Mouse (Mus musculus): Measurements from ENCODE around the gene Stab2. TPM values are rescaled to one million over a fixed set of nuclear protein-coding genes. Genes with fewer than 3 reads are reported as not detected.
A peak's percentile ranks its signal among the peaks of the same experiment; 100 is the strongest.

Stab2 gene
- polyA plus RNA-seq, 1 experiment from 2014 or later, result 31.7 TPM

DNA sequence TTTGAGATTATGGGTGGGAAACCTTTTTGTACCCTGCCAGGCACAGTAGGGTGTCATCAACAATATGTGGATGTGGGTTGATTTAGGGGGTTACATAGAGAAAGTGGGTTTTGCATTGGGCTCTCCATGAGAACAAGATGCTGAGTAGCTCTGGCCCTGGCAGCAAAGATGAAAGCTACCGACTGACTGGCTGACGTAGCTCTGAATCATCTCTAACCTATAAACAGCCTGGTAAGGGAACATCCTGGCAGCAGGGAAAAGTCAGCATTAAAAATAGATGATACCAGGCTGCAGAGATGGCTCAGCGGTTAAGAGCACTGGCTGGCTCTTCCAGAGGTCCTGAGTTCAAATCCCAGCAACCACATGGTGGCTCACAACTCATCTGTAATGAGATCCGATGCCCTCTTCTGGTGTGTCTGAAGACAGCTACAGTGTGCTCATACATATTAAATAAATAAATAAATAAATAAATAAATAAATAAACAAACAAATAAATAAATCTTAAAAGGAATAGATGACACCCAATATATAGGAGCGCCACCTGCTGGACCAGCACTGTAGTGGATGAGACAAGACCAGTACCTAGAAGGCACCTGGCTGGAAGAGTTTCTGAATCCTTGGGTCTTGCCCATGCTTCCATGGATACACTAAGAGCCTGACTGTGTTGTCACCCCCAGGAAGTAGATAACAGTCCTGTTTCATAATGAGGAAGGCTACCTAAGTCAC, 31.7 kb downstream of the Stab2 start:
- H3K9me3 ChIP-seq (replicated peaks), result no peaks in the 10 kb centered on the region
- WGBS (ENCODE audit: insufficient replicate concordance), result 64% methylated on average over 5 of the region's 5 CpGs
- no peak for ATAC-seq
- H3K4me3 ChIP-seq, result no peak overlapping the region
- H3K27me3 ChIP-seq (replicated peaks), result peaks cover 5% of the 10 kb centered on the region
- no peaks in the 10 kb centered on the region for H3K4me1 ChIP-seq
- no peaks in the 10 kb centered on the region for H3K36me3 ChIP-seq
- no peak overlapping the region for H3K27ac ChIP-seq
- H3K9ac ChIP-seq, result no peak overlapping the region
- H3K4me2 ChIP-seq, result no peak overlapping the region

DNA sequence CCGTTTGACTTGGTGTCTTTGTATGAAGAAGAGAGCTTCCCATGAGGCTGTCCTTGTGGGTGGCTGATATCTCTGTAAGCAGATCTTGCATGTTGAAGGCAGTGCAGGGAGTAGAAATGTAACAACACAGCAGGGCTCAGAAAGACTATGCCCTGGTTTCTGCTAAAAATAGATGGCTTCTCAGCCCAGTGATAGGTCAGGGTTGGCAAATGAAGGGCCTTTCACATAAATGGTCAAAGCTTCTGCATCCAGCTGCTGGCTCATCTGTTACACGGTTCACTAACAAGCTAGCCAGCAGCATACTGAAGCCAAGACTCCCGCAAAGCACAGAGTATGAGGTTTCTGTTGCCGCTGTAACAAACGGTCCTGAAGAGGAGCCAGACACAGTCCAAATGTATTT, 34.5 kb downstream of the Stab2 start:
- 67% methylated on average over 5 of the region's 5 CpGs for WGBS (ENCODE audit: insufficient replicate concordance)
- H3K4me3 ChIP-seq, result no peak overlapping the region
- no peaks in the 10 kb centered on the region for H3K9me3 ChIP-seq (replicated peaks)
- H3K9ac ChIP-seq, result no peak overlapping the region
- H3K36me3 ChIP-seq, result no peaks in the 10 kb centered on the region
- ATAC-seq, result no peak
- no peak overlapping the region for H3K27ac ChIP-seq
- H3K4me1 ChIP-seq, result no peaks in the 10 kb centered on the region
- H3K27me3 ChIP-seq (replicated peaks), result peaks cover 5% of the 10 kb centered on the region
- no peak overlapping the region for H3K4me2 ChIP-seq

DNA sequence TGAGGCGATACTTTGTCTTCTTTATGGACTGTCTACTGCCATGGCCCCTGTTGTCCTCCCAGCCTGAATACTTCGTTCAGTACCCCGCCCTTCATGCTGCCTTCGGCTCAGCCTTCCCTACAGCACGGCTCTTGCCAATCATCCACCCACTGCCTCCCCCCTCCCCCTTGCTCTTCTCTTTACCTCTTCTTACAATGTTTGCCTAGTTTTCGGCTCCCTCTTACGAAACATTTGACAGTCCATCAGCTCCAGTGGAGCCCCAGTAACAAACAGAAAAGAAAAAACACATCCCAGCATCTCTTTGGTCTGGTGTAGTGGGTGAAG, 35.4 kb downstream of the Stab2 start:
- Histone ChIP-seq H3K9me3 (replicated peaks) (no peaks in the 10 kb centered on the region), H3K4me2 (peak overlapping the region; percentile 44), H3K4me3 (no peak overlapping the region), H3K9ac (no peak overlapping the region), H3K27me3 (replicated peaks) (peaks cover 5% of the 10 kb centered on the region), H3K27ac (no peak overlapping the region), H3K36me3 (no peaks in the 10 kb centered on the region), H3K4me1 (no peaks in the 10 kb centered on the region)
- WGBS (ENCODE audit: insufficient replicate concordance), result 37% methylated on average over 7 of the region's 7 CpGs
- peak; percentile 62 for ATAC-seq

DNA sequence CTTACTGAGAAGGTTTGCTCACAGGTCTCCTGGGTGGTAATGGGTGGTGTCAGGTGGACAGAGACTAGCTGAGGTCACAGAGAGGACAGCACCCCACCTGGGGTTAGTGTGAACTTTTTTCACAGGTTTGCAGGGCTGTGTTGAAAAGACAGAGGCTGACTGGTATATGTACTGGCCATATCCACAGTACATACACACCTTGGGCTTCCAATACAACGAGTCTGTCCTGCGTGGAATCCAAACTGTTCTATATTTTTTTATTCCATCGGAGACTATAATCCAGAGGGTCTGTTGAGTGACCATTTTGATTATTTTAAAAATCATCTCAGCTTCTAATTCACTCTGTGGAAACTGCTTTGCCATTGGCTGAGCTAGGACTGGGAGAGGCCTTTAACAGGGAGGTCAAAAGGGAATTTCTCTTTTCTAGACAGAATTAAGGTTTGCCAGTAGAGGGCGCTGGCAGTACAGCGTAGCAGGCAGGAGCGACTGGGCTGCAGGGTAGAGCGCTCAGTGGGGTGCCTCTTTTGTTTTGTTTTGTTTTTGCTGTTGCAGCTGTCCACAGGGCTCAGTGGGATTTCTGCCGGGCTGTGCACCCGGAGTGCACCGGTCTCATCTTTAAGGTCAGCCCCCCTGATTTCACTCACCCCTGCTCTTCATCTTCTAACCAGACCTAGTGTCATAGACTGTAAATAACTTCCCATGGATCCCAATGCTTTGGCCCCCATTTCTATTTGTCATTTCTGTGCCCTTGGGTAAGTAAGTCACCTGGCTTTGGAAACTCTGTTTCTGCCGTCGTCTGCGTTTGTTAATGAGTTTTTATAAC, 35.9 kb downstream of the Stab2 start:
- Histone ChIP-seq H3K4me2 (peak overlapping the region; percentile 44), H3K4me1 (no peaks in the 10 kb centered on the region), H3K9ac (no peak overlapping the region), H3K27me3 (replicated peaks) (peaks cover 5% of the 10 kb centered on the region), H3K36me3 (no peaks in the 10 kb centered on the region), H3K9me3 (replicated peaks) (no peaks in the 10 kb centered on the region), H3K27ac (no peak overlapping the region), H3K4me3 (no peak overlapping the region)
- 20% methylated on average over 13 of the region's 13 CpGs for WGBS (ENCODE audit: insufficient replicate concordance)
- peak; percentile 43 for ATAC-seq

DNA sequence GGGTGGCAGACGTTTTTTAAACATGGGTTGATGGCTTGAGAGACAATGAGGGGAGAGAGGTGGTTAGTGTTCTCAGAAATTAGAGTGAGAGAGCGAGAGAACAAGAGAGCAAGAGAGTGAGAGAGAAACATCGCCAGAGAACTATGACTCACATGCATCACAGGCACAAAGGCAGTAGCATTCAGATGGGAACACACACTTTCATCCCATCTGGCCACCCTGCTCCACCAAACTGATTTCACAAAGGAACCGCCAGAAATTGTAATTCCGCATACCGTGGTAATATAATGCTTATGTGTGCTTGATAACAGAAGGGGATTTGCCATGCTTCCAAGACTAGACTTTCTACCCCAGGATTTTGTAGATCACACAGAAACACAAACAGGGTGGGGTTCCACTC, 38.5 kb downstream of the Stab2 start:
- WGBS (ENCODE audit: insufficient replicate concordance), result 66% methylated on average over 6 of the region's 6 CpGs
- no peaks in the 10 kb centered on the region for H3K4me1 ChIP-seq
- H3K9me3 ChIP-seq (replicated peaks), result no peaks in the 10 kb centered on the region
- H3K27me3 ChIP-seq (replicated peaks), result peaks cover 4% of the 10 kb centered on the region
- H3K9ac ChIP-seq, result no peak overlapping the region
- H3K36me3 ChIP-seq, result no peaks in the 10 kb centered on the region
- no peak for ATAC-seq
- no peak overlapping the region for H3K27ac ChIP-seq
- H3K4me3 ChIP-seq, result no peak overlapping the region
- no peak overlapping the region for H3K4me2 ChIP-seq

DNA sequence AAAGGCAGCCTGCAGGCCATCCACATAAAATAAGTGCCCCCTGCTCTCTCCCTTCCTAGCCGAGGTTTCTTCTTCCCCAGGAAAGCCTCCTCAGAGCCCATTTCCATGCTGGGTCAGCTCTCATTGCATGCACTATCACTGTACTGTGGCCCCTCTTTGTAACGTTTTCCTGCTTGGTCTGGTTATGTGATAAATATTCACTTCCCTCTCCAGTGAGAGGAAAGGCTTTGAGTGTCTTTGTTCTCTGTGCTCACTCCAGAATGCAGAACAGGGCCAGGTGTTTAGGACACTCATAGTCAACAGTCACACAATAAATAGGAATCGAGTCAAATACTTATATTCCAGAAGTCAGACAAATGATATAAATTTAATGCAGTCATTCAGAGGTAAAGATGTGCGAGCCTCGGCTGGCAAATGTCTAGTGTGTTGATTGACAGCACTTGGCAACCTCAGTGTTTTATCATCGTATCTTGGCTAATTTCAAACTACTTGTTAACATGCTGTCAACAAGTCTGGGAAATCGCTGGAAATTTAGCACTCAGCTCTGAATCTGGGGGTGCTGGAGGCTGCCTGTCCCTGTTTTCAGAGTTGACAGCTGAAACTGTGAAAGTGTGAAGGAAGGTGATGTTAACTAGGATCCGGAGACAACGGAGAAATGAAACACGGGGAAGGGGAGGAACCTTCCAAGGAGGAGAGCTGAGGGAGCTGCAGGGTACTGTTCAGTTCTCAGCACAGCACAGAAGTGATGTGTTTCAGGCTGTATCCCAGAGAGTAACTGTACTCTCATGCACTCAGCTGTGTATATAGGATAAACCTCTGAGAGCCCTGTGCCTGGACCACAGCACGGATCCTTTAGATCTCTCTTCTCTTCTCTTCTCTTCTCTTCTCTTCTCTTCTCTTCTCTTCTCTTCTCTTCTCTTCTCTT, 46.0 kb downstream of the Stab2 start:
- Histone ChIP-seq H3K36me3 (no peaks in the 10 kb centered on the region), H3K9ac (no peak overlapping the region), H3K4me3 (no peak overlapping the region), H3K27ac (no peak overlapping the region), H3K4me1 (no peaks in the 10 kb centered on the region), H3K27me3 (replicated peaks) (no peaks in the 10 kb centered on the region), H3K4me2 (no peak overlapping the region), H3K9me3 (replicated peaks) (no peaks in the 10 kb centered on the region)
- ATAC-seq, result no peak
- WGBS (ENCODE audit: insufficient replicate concordance), result 40% methylated on average over 11 of the region's 11 CpGs

DNA sequence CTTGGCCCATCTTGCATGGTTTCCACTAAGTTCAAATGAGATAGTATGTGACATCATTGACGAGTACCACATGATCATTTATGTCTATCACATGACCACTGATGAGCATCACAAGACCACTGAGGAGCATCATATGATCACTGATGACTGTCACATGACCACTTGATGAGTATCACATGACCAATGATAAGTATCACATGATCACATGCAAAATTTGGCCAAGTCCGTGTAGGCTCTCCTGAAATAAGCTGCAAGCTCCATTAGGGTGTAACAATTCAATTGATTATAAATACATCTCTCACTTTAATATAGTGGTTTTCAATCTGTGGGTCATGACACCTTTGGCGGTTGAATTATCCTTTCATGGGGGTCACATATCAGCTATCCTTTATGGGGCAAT, 52.5 kb downstream of the Stab2 start:
- no peaks in the 10 kb centered on the region for H3K27me3 ChIP-seq (replicated peaks)
- 74% methylated on average over 3 of the region's 3 CpGs for whole genome bisulfite sequencing (ENCODE audit: insufficient replicate concordance)
- no peaks in the 10 kb centered on the region for H3K4me1 ChIP-seq
- H3K4me3 ChIP-seq, result no peak overlapping the region
- H3K27ac ChIP-seq, result no peak overlapping the region
- H3K36me3 ChIP-seq, result no peaks in the 10 kb centered on the region
- no peaks in the 10 kb centered on the region for H3K9me3 ChIP-seq (replicated peaks)
- no peak for ATAC-seq
- no peak overlapping the region for H3K9ac ChIP-seq
- no peak overlapping the region for H3K4me2 ChIP-seq

DNA sequence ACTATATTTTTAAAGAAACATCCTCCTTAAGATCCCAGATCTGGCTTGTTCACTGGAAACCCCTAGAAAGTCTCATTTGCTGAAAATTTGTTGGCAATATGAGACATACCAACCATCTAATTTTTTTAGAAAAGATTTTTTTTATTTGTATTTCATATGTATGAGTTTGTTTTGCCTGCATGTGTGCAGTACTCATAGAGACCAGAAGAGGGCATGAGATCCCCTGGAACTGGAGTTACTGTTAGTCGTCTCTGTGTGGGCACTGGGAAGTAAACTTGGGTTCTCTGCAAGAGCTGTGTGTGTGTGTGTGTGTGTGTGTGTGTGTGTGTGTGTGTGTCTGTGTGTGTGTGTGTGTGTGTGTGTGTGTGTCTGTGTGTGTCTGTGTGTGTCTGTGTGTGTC, 55.1 kb downstream of the Stab2 start:
- Histone ChIP-seq H3K4me3 (no peak overlapping the region), H3K27me3 (replicated peaks) (no peaks in the 10 kb centered on the region), H3K4me2 (no peak overlapping the region), H3K9ac (no peak overlapping the region), H3K27ac (no peak overlapping the region), H3K36me3 (no peaks in the 10 kb centered on the region), H3K4me1 (no peaks in the 10 kb centered on the region), H3K9me3 (replicated peaks) (no peaks in the 10 kb centered on the region)
- WGBS (ENCODE audit: insufficient replicate concordance), result 29% methylated on average over 1 of the region's 1 CpGs
- no peak for ATAC-seq

DNA sequence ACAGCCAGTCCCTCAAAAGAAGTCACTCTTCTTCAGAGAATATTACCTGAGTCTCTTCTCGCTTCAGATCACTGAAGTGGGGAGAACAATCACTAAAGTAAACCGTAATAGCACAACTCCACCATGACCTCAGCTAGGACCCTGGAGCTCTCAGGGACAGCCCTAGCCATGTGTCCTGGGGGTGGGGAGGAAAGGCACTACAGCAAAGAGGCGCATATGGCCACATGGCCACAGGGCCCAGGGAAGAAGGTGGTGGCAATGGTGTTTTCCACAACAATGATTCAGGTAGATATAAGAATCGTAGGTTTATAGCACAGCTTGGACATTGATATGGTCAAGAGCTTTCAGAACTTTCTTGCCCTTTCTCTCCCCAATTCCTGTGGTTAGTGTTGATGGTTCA, 57.0 kb downstream of the Stab2 start:
- H3K9me3 ChIP-seq (replicated peaks), result no peaks in the 10 kb centered on the region
- no peaks in the 10 kb centered on the region for H3K27me3 ChIP-seq (replicated peaks)
- no peaks in the 10 kb centered on the region for H3K36me3 ChIP-seq
- ATAC-seq, result no peak
- H3K9ac ChIP-seq, result no peak overlapping the region
- H3K4me3 ChIP-seq, result no peak overlapping the region
- H3K27ac ChIP-seq, result no peak overlapping the region
- H3K4me2 ChIP-seq, result no peak overlapping the region
- WGBS (ENCODE audit: insufficient replicate concordance), result 65% methylated on average over 4 of the region's 4 CpGs
- H3K4me1 ChIP-seq, result 0 out of 2 replicates have a peak, but pooled peaks cover 4% of the 10 kb centered on the region

DNA sequence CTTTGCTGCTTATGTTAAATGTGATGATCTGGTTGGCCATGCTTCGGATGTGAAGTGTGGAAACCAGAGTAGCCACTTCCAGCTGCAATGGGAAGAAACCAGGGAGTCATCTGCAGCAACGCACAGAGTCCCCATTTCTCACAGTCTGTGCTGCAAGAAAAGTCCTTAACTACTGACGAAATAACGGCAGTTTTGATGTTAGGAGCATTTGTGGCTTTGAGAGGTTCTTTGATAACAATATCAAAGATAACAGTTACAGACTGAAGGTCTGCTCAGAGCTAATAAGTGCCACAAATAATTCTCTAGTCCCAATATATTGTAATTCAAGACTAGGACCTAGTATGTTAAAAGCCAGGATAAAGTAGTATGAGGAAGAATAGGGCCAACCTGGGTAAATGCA, 57.9 kb downstream of the Stab2 start:
- WGBS (ENCODE audit: insufficient replicate concordance), result 56% methylated on average over 4 of the region's 4 CpGs
- no peak for ATAC-seq
- no peak overlapping the region for H3K4me2 ChIP-seq
- H3K4me3 ChIP-seq, result no peak overlapping the region
- no peak overlapping the region for H3K9ac ChIP-seq
- no peaks in the 10 kb centered on the region for H3K36me3 ChIP-seq
- 0 out of 2 replicates have a peak, but pooled peaks cover 4% of the 10 kb centered on the region for H3K4me1 ChIP-seq
- H3K27me3 ChIP-seq (replicated peaks), result no peaks in the 10 kb centered on the region
- H3K27ac ChIP-seq, result no peak overlapping the region
- no peaks in the 10 kb centered on the region for H3K9me3 ChIP-seq (replicated peaks)

DNA sequence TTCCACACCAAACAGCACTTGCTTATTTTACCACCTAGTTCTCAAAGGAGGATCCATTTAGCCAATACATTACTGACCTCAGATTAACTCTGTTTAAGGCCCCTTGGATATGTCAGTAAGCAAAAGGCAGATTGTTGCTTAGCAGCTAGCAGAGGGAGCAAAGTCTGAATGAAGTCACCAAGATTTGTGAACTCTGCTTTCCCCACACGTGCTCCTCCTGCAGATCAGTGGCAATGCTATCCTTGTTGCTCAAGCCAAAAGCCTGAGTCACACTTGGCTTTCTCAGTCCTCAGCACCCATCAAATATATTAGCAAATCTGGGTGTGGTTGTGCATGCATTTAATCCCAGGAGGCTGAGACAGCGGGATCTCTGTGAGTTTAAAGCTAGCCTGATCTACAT, 60.3 kb downstream of the Stab2 start:
- H3K4me1 ChIP-seq, result 0 out of 2 replicates have a peak, but pooled peaks cover 4% of the 10 kb centered on the region
- WGBS (ENCODE audit: insufficient replicate concordance), result 40% methylated on average over 2 of the region's 2 CpGs
- no peak overlapping the region for H3K9ac ChIP-seq
- no peaks in the 10 kb centered on the region for H3K27me3 ChIP-seq (replicated peaks)
- H3K27ac ChIP-seq, result no peak overlapping the region
- H3K36me3 ChIP-seq, result no peaks in the 10 kb centered on the region
- no peak overlapping the region for H3K4me3 ChIP-seq
- H3K9me3 ChIP-seq (replicated peaks), result no peaks in the 10 kb centered on the region
- no peak for ATAC-seq
- no peak overlapping the region for H3K4me2 ChIP-seq

DNA sequence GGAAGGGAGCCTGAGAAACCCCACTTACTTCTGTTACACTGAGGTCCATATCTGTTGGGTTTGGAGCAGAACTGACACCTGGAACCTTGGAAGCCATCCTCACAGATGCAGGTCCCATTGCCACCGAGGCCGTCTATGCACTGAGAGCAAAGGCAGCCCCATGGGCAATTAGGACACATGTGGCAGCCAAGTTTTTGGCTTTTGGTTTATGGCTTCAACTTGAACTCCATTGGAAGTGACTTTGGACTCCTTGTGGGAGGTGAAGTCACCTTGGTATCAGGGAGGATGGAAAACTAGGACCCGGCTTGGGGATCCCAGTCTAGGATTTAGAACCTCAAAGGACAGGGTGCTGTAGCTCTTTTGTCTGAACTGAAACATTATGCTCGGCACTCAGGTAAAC, 67.2 kb downstream of the Stab2 start:
- Histone ChIP-seq H3K27ac (no peak overlapping the region), H3K4me1 (no peaks in the 10 kb centered on the region), H3K27me3 (replicated peaks) (no peaks in the 10 kb centered on the region), H3K9me3 (replicated peaks) (no peaks in the 10 kb centered on the region), H3K4me2 (no peak overlapping the region), H3K36me3 (no peaks in the 10 kb centered on the region), H3K4me3 (no peak overlapping the region), H3K9ac (no peak overlapping the region)
- 73% methylated on average over 4 of the region's 4 CpGs for WGBS (ENCODE audit: insufficient replicate concordance)
- ATAC-seq, result no peak

Measured in liver, embryonic 12.5 days (tissue).